Mouse (Mus musculus): ENCODE measurements at regions not wholly inside any gene's neighbourhood (a gene's known extent, or its start where the extent isn't known, plus 50 kb on each side); places are given as distances from the start of the nearest gene placed in this dataset.

DNA sequence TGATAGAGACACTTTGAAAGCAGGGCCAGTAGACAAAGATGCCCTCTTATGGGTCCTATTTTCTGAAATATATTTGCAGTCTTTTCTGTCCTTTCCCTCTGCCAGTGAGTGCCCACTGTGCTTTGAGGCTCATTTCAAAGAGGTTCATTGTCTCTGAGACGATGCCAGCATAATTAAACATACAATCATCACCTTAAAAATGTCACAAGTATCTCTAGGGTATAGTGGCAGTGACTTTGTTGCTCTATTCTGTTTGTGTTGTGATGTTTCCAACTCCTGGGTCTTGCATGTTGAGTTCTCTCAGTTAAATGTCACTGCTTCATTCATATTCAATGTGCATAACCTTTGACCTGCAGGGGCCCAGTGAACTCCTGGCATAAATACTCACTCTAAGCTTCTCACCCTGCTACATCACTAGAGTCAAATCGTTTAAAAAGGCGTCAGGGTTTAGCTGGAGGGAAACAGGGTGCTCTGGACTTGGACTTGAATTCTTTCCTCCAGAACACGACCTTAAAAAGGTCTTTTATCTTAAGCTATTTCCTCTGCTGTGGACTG, 122.1 kb upstream of the Plpp4 start:
- H3K4me1 ChIP-seq (replicated peaks; ENCODE audit: low read depth, low read length), result peaks cover 50% of the 10 kb centered on the region
- H3K36me3 ChIP-seq (ENCODE audit: insufficient read depth, low read length), result no peaks in the 10 kb centered on the region
- TF ChIP-seq POU5F1 (IDR thresholded peaks at IDR 0.05; ENCODE audit: borderline replicate concordance, low read length) (no peak), CTCF (conservative IDR thresholded peaks at IDR 0.05; ENCODE audit: low read length) (no peak), NANOG (IDR thresholded peaks at IDR 0.05; ENCODE audit: borderline replicate concordance, low read length) (no peak)
- peaks cover 3% of the 10 kb centered on the region; the same call in 1 of the 2 replicates for H3K9me3 ChIP-seq (ENCODE audit: low read length)
- H3K4me3 ChIP-seq (replicated peaks; ENCODE audit: low read length), result no peak overlapping the region
- peaks cover 37% of the 10 kb centered on the region for H3K27me3 ChIP-seq (ENCODE audit: insufficient read depth, low read length)

DNA sequence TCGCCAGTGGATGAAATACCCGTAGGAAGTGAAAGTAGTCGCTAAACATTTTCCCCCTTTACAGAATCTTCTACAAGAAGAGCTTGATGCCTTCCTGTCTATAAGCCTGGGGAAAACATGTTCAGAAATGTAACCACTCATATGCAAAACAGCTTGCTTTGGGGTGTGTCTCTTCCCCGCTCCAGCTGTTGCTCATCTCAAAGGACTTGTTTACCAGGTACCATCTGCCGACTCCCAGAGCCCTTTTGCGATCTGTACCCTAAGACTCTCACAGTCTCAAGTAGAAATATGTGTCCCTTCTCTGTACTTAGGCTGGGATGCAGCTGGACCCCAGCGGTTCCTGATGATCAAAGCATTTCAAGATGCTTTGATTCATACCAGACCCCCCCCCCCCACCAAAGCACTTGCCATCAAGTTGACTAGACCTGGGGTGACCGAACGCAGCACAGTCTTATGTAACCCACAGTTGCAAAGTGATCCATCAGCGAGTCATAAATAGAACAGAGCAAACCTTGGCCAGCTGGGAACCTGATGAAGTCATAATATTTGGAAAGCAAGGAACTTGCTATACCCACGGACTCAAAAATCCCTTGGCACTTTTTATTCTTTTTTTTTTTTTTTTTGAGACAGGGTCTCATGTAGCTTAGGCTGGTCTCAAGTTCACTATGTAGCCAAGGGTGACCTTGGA, 119.4 kb upstream of the Plpp4 start:
- Histone ChIP-seq H3K4me1 (replicated peaks; ENCODE audit: low read depth, low read length) (peaks cover 37% of the 10 kb centered on the region), H3K9me3 (ENCODE audit: low read length) (no peaks in the 10 kb centered on the region), H3K4me3 (replicated peaks; ENCODE audit: low read length) (no peak overlapping the region), H3K36me3 (ENCODE audit: insufficient read depth, low read length) (no peaks in the 10 kb centered on the region), H3K27me3 (ENCODE audit: insufficient read depth, low read length) (peaks cover 33% of the 10 kb centered on the region)
- no peak for TF ChIP-seq NANOG (IDR thresholded peaks at IDR 0.05; ENCODE audit: borderline replicate concordance, low read length)
- TF ChIP-seq CTCF (conservative IDR thresholded peaks at IDR 0.05; ENCODE audit: low read length), result no peak
- no peak for TF ChIP-seq POU5F1 (IDR thresholded peaks at IDR 0.05; ENCODE audit: borderline replicate concordance, low read length)

- 0 out of 2 replicates have a peak, but pooled peaks cover 5% of the 10 kb centered on the region for H3K9me3 ChIP-seq (ENCODE audit: low read length)
Measured at GRCm38 (mm10) chr7:129141942-129142598, 114.8 kb upstream of the Plpp4 start.

DNA sequence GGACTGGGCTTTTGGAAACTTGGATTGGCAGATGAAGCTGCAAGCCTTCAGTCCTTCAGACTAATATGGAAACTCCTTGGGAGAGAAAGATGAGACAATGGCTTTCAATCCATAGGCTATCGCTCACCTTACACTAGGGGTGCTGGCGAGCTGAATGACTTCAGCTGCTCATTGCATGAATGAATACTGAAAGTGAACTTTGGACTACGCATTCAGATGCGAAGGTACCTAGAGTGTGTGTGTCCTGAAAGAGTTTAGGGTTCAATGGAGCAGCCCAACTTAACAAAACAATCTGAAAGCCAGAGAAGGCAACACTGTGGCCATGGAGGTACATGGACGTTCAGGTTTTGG, 114.3 kb upstream of the Plpp4 start:
- peaks cover 13% of the 10 kb centered on the region; the same call in 1 of the 2 replicates for H3K27me3 ChIP-seq (ENCODE audit: insufficient read depth, low read length)

More at GRCm38 (mm10) chr7:129141942-129142598, 114.8 kb upstream of the Plpp4 start:
- peaks cover 14% of the 10 kb centered on the region for H3K27me3 ChIP-seq (ENCODE audit: insufficient read depth, low read length)
- H3K4me1 ChIP-seq (replicated peaks; ENCODE audit: low read depth, low read length), result peaks cover 13% of the 10 kb centered on the region
- TF ChIP-seq POU5F1 (IDR thresholded peaks at IDR 0.05; ENCODE audit: borderline replicate concordance, low read length) (no peak), CTCF (conservative IDR thresholded peaks at IDR 0.05; ENCODE audit: low read length) (no peak), NANOG (IDR thresholded peaks at IDR 0.05; ENCODE audit: borderline replicate concordance, low read length) (no peak)
- no peaks in the 10 kb centered on the region for H3K36me3 ChIP-seq (ENCODE audit: insufficient read depth, low read length)
- no peak overlapping the region for H3K4me3 ChIP-seq (replicated peaks; ENCODE audit: low read length)

DNA sequence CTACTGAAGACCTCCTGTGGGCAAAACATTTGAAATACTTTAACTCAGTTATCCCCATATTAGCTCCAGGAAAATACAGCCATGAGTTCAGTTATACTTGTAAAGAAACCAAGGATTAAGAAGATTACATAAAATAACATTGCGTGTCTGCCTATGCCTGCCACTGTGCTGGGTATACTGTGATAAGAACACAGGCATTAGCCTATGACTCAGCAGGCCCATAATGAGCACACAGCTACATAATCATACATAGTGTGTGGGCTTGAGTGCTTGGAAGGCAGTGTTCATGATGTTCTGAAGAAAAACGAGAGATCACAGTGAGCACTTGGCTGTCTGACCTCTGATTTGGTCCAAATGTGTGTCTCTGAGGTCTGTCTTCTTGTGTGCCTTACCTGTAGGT, 101.3 kb upstream of the Plpp4 start:
- no peak overlapping the region for H3K4me3 ChIP-seq (replicated peaks; ENCODE audit: low read length)
- H3K27me3 ChIP-seq (ENCODE audit: insufficient read depth, low read length), result no peaks in the 10 kb centered on the region; the same call in 1 of the 2 replicates
- no peaks in the 10 kb centered on the region for H3K9me3 ChIP-seq (ENCODE audit: low read length)
- no peaks in the 10 kb centered on the region for H3K4me1 ChIP-seq (replicated peaks; ENCODE audit: low read depth, low read length)
- no peak for TF ChIP-seq POU5F1 (IDR thresholded peaks at IDR 0.05; ENCODE audit: borderline replicate concordance, low read length)
- TF ChIP-seq NANOG (IDR thresholded peaks at IDR 0.05; ENCODE audit: borderline replicate concordance, low read length), result no peak
- no peak for TF ChIP-seq CTCF (conservative IDR thresholded peaks at IDR 0.05; ENCODE audit: low read length)
- no peaks in the 10 kb centered on the region for H3K36me3 ChIP-seq (ENCODE audit: insufficient read depth, low read length)

More for the DNA sequence above, 114.3 kb upstream of the Plpp4 start:
- H3K4me3 ChIP-seq (replicated peaks; ENCODE audit: low read length), result no peak overlapping the region
- TF ChIP-seq NANOG (IDR thresholded peaks at IDR 0.05; ENCODE audit: borderline replicate concordance, low read length) (no peak), POU5F1 (IDR thresholded peaks at IDR 0.05; ENCODE audit: borderline replicate concordance, low read length) (no peak), CTCF (conservative IDR thresholded peaks at IDR 0.05; ENCODE audit: low read length) (no peak)
- H3K4me1 ChIP-seq (replicated peaks; ENCODE audit: low read depth, low read length), result peaks cover 8% of the 10 kb centered on the region; the same call in 1 of the 2 replicates
- 0 out of 2 replicates have a peak, but pooled peaks cover 5% of the 10 kb centered on the region for H3K9me3 ChIP-seq (ENCODE audit: low read length)
- H3K36me3 ChIP-seq (ENCODE audit: insufficient read depth, low read length), result no peaks in the 10 kb centered on the region

- no peaks in the 10 kb centered on the region for H3K27me3 ChIP-seq (ENCODE audit: insufficient read depth, low read length)
- H3K4me3 ChIP-seq (replicated peaks; ENCODE audit: low read length), result no peak overlapping the region
- H3K9me3 ChIP-seq (ENCODE audit: low read length), result no peaks in the 10 kb centered on the region
- TF ChIP-seq POU5F1 (IDR thresholded peaks at IDR 0.05; ENCODE audit: borderline replicate concordance, low read length) (no peak), CTCF (conservative IDR thresholded peaks at IDR 0.05; ENCODE audit: low read length) (no peak), NANOG (IDR thresholded peaks at IDR 0.05; ENCODE audit: borderline replicate concordance, low read length) (no peak)
- H3K36me3 ChIP-seq (ENCODE audit: insufficient read depth, low read length), result no peaks in the 10 kb centered on the region
- no peaks in the 10 kb centered on the region for H3K4me1 ChIP-seq (replicated peaks; ENCODE audit: low read depth, low read length)
Measured at GRCm38 (mm10) chr7:129169971-129170370, 86.9 kb upstream of the Plpp4 start.

- no peaks in the 10 kb centered on the region for H3K4me1 ChIP-seq (replicated peaks; ENCODE audit: low read depth, low read length)
- no peak overlapping the region for H3K4me3 ChIP-seq (replicated peaks; ENCODE audit: low read length)
- TF ChIP-seq NANOG (IDR thresholded peaks at IDR 0.05; ENCODE audit: borderline replicate concordance, low read length), result no peak
- TF ChIP-seq CTCF (conservative IDR thresholded peaks at IDR 0.05; ENCODE audit: low read length), result no peak
- no peak for TF ChIP-seq POU5F1 (IDR thresholded peaks at IDR 0.05; ENCODE audit: borderline replicate concordance, low read length)
- H3K27me3 ChIP-seq (ENCODE audit: insufficient read depth, low read length), result no peaks in the 10 kb centered on the region
- no peaks in the 10 kb centered on the region for H3K36me3 ChIP-seq (ENCODE audit: insufficient read depth, low read length)
- peaks cover 15% of the 10 kb centered on the region for H3K9me3 ChIP-seq (ENCODE audit: low read length)
Measured at GRCm38 (mm10) chr7:129190933-129191332, 65.9 kb upstream of the Plpp4 start.

- TF ChIP-seq POU5F1 (IDR thresholded peaks at IDR 0.05; ENCODE audit: borderline replicate concordance, low read length), result no peak
- TF ChIP-seq CTCF (conservative IDR thresholded peaks at IDR 0.05; ENCODE audit: low read length), result no peak
- TF ChIP-seq NANOG (IDR thresholded peaks at IDR 0.05; ENCODE audit: borderline replicate concordance, low read length), result no peak
- no peaks in the 10 kb centered on the region for H3K27me3 ChIP-seq (ENCODE audit: insufficient read depth, low read length)
- no peaks in the 10 kb centered on the region for H3K36me3 ChIP-seq (ENCODE audit: insufficient read depth, low read length)
- no peak overlapping the region for H3K4me3 ChIP-seq (replicated peaks; ENCODE audit: low read length)
- H3K4me1 ChIP-seq (replicated peaks; ENCODE audit: low read depth, low read length), result no peaks in the 10 kb centered on the region
- H3K9me3 ChIP-seq (ENCODE audit: low read length), result no peaks in the 10 kb centered on the region
Measured at GRCm38 (mm10) chr7:129207029-129207428, 49.8 kb upstream of the Plpp4 start.

All from E14TG2a.4 (cell line).